Mouse (Mus musculus): ENCODE data around the gene Rhov.

Rhov gene

DNA sequence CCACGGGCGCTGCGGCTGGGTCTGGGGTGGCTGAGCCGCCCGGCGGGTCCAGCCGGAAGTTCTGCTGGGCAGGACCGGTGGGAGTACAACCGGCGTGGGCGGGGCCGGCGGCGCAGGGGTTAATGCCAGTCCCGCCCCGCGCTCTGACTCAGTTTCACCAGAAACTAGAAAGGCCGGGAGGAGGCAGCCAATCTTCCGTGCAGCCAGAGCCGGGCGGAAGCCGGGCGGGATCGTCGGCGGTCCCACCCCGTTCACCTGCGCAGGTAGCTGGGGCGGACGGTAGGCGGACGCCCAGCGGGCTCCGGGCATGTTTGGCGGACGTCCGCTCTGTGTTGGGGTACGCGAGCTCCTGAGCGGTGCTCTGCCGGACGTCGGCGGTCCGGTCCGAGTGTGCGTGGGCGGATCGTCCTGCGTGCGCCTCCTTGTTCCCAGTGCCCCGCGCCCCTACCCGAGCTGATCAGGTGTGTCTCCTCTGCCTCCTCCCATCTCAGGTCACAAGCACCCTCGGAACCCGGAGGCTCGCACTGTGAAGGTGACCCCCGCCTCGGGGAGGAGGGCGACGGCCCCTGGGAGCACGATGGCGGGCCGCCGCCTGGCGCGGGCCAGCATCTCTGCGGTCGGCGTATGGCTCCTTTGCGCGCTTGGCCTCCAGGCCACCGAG, 33.7 kb downstream of the Rhov start, which contains the start of gene Spint1:
Gene Spint1 (plus strand): TSS at position 153 of the 661 bp plus-strand sequence.
- no peak for DNase-seq (ENCODE audit: low spot score)

- no peak for DNase-seq (ENCODE audit: low spot score)
Observed at GRCm38 (mm10) chr2:119236682-119237209, 34.3 kb downstream of the Rhov start.

DNA sequence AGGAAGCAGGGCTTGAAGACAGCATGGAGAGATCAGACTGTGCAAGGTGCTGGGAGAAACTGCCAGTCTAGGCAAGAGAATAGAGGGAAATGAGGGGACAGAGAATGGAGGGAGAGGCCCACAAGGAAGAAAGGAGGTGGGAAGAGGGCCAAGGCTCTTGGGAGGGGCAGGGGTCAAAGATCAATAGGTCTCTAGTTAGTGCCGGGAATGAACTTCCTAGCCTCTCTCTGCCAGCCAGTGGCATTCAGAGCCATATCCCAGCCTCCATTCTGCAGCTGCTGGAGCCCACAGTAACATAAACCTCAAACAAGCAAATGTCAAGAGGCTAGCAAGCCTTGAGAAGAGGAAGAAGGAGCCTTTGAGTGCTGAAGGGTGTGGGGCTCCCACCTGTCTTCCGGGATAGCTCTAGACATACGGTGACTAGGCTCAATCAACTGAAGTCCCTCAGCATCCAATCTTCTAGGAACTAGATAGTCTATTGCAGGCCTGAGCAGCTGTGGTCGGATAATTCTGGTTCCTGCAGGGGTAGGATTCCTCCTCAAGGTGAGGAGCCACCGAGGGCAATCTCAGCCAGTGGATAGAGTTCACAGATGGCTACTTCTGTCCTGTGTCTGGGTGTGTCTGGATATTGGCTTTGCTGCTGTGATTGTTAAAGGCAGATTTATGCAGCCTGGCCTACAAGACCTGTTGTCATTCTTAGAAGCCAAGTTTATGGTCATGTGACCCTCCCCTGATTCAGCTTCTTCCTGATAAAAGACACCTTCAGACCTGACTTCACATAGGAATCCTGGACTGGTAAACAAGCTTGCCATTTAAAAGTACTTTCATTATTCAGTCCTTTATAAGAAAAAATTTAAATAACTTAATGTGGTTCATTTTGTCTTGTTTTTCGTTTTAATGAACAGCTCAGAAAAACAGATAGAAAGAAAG, 41.0 kb downstream of the Rhov start, which contains the start of gene Ppp1r14d:
Gene Ppp1r14d (minus strand): TSS at position 132 of the 930 bp plus-strand sequence.
- no peak for DNase-seq (ENCODE audit: low spot score)
